ENCODE assay signal across 24 mouse cellular contexts in the genomic region with DNA sequence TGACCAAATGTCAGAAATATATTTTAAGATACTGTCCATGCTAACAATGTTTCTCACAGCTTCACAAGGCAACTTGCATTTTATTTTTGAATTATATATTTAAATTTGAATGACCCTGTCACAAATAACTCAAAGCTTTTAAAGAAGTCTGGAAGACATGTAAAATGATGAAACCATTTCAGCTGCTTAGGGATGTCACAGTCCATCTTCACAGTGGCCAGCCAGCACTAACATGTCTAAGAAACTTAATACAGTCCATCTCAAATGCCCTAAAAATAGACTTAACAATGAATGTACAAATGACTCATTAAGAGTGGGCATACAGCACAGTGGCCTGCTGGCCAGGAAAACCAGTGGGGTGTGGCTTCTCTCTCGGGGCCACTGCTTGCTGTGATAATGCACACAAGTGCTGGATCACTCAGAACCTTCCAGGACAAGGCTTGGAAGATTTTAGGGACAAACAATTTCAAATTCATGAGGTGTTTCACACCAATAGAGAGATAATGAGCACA. TPM values are rescaled to one million over a fixed set of nuclear protein-coding genes. Genes with fewer than 3 reads are reported as not detected.
"Had no signal": no experiment of that assay in that cellular context is flagged by ENCODE, and none has a peak within 500 bp of the region (broad histone marks: within the 10 kb centered on the region; RNA-seq: fewer than 3 reads in every experiment).

No protein-coding gene starts in this region.

- H3K27me3 ChIP-seq: lung, embryonic 15.5 days; megakaryocyte, embryonic 14.5 days; midbrain, embryonic 13.5 days; midbrain, embryonic 15.5 days; neural tube, embryonic 13.5 days; neural tube, embryonic 15.5 days; stomach, embryonic 15.5 days had no signal

- DNase-seq: liver, postnatal 0 days; lung, adult 2 months; lung, postnatal 14 days; lung, postnatal 36 days; right cerebral cortex, postnatal 14 days; thymus, adult 2 months; thymus, postnatal 25 days; thymus, postnatal 4 days had no signal

- H3K4me3 ChIP-seq: lung, embryonic 15.5 days; megakaryocyte, embryonic 14.5 days; midbrain, embryonic 13.5 days; midbrain, embryonic 15.5 days; neural tube, embryonic 13.5 days; neural tube, embryonic 15.5 days; stomach, embryonic 15.5 days had no signal

- H3K4me2 ChIP-seq: lung, embryonic 15.5 days; midbrain, embryonic 11.5 days; midbrain, embryonic 13.5 days; midbrain, embryonic 15.5 days; neural tube, embryonic 13.5 days; neural tube, embryonic 15.5 days; stomach, embryonic 15.5 days had no signal

- H3K36me3 ChIP-seq: lung, embryonic 15.5 days; midbrain, embryonic 13.5 days; midbrain, embryonic 15.5 days; neural tube, embryonic 13.5 days; neural tube, embryonic 15.5 days; stomach, embryonic 15.5 days had no signal

RNA-seq across cellular contexts. Expression of a gene that starts 37.9 kb away (rescaled TPM):
- total RNA-seq: midbrain, postnatal 0 days; monocyte, adult 5-6 weeks had no signal
- polyA plus RNA-seq: lung, adult 2 months; lung, postnatal 0 days; macrophage; midbrain, embryonic 13.5 days; neural tube, embryonic 11.5 days; spleen, adult 2 months; stomach, postnatal 0 days; thymus, adult 2 months; urinary bladder, adult 2 months had no signal
